Mouse (Mus musculus) lung, embryonic 16.5 days (tissue): ENCODE measurements around the gene Vrtn. TPM values are rescaled to one million over a fixed set of nuclear protein-coding genes. Genes with fewer than 3 reads are reported as not detected.

Source experiments
- polyA plus RNA-seq: library from polyadenylated mRNA; unstranded; fragments of >200 nt; fragmentation: Nextera tagmentation; extraction: Ambion mirVana; gene quantifications from 2 replicates; pipeline ENCODE4 v1.2.1, GENCODE M21; 2015

Vrtn gene
- polyA plus RNA-seq, 1 experiment from 2014 or later: not detected

Other genes with a start within 250 kb of the Vrtn start
- 19.1 and 20.4 TPM in 2 replicates for gene Entpd5, start 232.0 kb upstream of the Vrtn start, polyA plus RNA-seq
- 3.5 TPM in 2 replicates for gene Bbof1, start 231.9 kb upstream of the Vrtn start, polyA plus RNA-seq
- 22.8 and 25.1 TPM in 2 replicates for gene Rnf113a2, start 223.8 kb upstream of the Vrtn start, polyA plus RNA-seq
- gene Aldh6a1, start 190.0 kb upstream of the Vrtn start, polyA plus RNA-seq: 54.4 and 56.9 TPM in 2 replicates
- gene Lin52, start 189.6 kb upstream of the Vrtn start, polyA plus RNA-seq: 21.7 and 23.5 TPM in 2 replicates
- not detected in 2 replicates for gene Vsx2, start 71.3 kb upstream of the Vrtn start, polyA plus RNA-seq
- gene Abcd4, start 23.6 kb upstream of the Vrtn start, polyA plus RNA-seq: 14.5 and 14.8 TPM in 2 replicates
- gene Syndig1l, start 57.8 kb downstream of the Vrtn start, polyA plus RNA-seq: 0.21 TPM in 1 of 2 replicates, not detected in the other
- 185 and 217 TPM in 2 replicates for gene Npc2, start 132.1 kb downstream of the Vrtn start, polyA plus RNA-seq
- gene Isca2, start 132.2 kb downstream of the Vrtn start, polyA plus RNA-seq: 133 and 148 TPM in 2 replicates
- 18.6 and 19.8 TPM in 2 replicates for gene Ltbp2, start 235.5 kb downstream of the Vrtn start, polyA plus RNA-seq